Mouse (Mus musculus) hindbrain, embryonic 13.5 days (tissue): ENCODE data around the gene Zcwpw1. TPM values are rescaled to one million over a fixed set of nuclear protein-coding genes. Genes with fewer than 3 reads are reported as not detected.
"Not testable (repeated sequence)": the region's sequence is repeated elsewhere in the genome, so short reads cannot be mapped to it uniquely, and the experiment has no call there.

Experiments used
- ATAC-seq: fragments of 200-750 bp; cut with Nextera tagmentation; 2 replicates; pipeline ENCODE4 v1.8.0; 2017; ENCODE audit warnings: moderate TSS enrichment; ENCODE audit not compliant: low FRiP score
- H3K27ac ChIP-seq: fragments of 300-500 bp; sonication (generic); 2 replicates; pipeline ENCODE4 v1.5.1; 2015; ENCODE audit warnings: inconsistent platforms, mild to moderate bottlenecking, moderate library complexity
- H3K27me3 ChIP-seq: fragments of 300-500 bp; sonication (generic); 2 replicates; pipeline ENCODE4 v1.6.1; 2015; ENCODE audit warnings: mild to moderate bottlenecking, inconsistent platforms
- H3K36me3 ChIP-seq: fragments of 300-500 bp; sonication (generic); 2 replicates; pipeline ENCODE4 v1.6.1; 2015; ENCODE audit warnings: mild to moderate bottlenecking, inconsistent platforms
- H3K4me1 ChIP-seq: fragments of 300-500 bp; sonication (generic); replicated peaks from 2 replicates; pipeline ENCODE4 v1.6.1; 2015; ENCODE audit warnings: inconsistent platforms
- H3K4me2 ChIP-seq: fragments of 300-500 bp; sonication (generic); 2 replicates; pipeline ENCODE4 v1.6.1; 2015; ENCODE audit warnings: inconsistent platforms, mild to moderate bottlenecking, moderate library complexity
- H3K4me3 ChIP-seq: fragments of 300-500 bp; sonication (generic); 2 replicates; pipeline ENCODE4 v1.5.1; 2015; ENCODE audit warnings: mild to moderate bottlenecking, inconsistent platforms
- H3K9ac ChIP-seq: fragments of 300-500 bp; sonication (generic); 2 replicates; pipeline ENCODE4 v1.6.1; 2015; ENCODE audit warnings: mild to moderate bottlenecking, inconsistent platforms
- H3K9me3 ChIP-seq: fragments of 300-500 bp; sonication (generic); 2 replicates; pipeline ENCODE4 v1.6.1; 2016; ENCODE audit warnings: inconsistent platforms
- WGBS: fragments of 180-500 bp; shearing (Covaris S2); methylation state at CpG from one replicate; pipeline ENCODE4 v1.1.7; 2015; 5-methylcytosine and 5-hydroxymethylcytosine counted together
- polyA plus RNA-seq: library from polyadenylated mRNA; unstranded; fragments of >200 nt; fragmentation: Nextera tagmentation; extraction: Ambion mirVana; gene quantifications from 2 replicates; pipeline ENCODE4 v1.2.1, GENCODE M21; 2015

The Zcwpw1 gene
- polyA plus RNA-seq, 1 experiment from 2014 or later: 10.6 TPM

DNA sequence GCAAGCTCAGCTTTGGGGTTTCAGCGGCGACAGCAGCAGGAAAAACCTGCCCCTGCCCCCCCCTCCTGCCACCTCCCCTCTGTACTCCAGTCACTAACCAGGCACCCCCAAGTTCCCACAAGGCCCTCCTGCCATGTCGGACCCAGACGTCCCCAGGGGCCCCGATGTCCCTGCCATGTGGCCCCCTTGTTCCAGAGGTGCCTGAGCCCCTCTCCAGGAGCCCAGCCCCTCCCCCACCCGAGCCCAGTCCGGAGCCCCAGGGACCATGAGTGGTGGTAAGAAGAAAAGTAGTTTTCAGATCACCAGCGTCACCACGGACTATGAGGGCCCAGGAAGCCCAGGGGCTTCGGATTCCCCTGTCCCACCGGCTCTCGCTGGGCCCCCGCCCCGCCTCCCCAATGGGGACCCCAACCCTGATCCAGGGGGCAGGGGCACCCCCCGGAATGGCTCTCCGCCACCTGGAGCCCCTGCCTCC, 40.7 kb upstream of the Zcwpw1 start:
- Histone ChIP-seq H3K4me1 (peaks cover 42% of the 10 kb centered on the region), H3K4me2 (peak overlapping the region; percentile 96), H3K27me3 (no peaks in the 10 kb centered on the region), H3K27ac (peak overlapping the region; percentile 90), H3K36me3 (peaks cover 17% of the 10 kb centered on the region), H3K9ac (peak overlapping the region; percentile 87), H3K4me3 (peak overlapping the region; percentile 66), H3K9me3 (no peaks in the 10 kb centered on the region)
- 4% methylated on average over 16 of the region's 16 CpGs for WGBS
- ATAC-seq: no peak

DNA sequence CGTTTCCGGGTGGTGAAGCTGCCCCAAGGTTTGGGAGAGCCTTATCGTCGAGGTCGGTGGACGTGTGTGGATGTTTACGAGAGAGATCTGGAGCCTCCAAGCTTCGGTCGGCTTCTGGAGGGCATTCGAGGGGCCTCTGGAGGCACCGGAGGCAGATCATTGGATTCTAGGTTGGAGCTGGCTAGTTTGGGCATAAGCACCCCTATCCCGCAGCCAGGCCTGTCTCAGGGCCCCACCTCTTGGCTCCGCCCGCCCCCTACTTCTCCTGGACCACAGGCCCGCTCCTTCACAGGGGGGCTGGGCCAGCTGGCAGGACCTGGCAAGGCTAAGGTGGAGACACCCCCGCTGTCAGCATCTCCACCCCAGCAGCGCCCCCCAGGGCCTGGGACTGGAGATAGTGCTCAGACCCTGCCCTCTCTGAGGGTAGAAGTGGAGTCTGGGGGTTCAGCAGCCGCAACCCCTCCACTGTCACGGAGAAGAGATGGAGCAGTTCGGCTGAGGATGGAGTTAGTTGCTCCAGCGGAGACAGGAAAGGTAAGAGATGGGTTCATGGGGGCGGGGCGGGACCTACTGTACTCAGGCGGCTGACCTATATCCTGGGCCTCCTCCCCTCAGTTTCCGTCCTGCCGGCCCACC, 40.2 kb upstream of the Zcwpw1 start:
- Histone ChIP-seq H3K4me3 (peak overlapping the region; percentile 66), H3K9ac (peak overlapping the region; percentile 87), H3K9me3 (no peaks in the 10 kb centered on the region), H3K36me3 (peaks cover 23% of the 10 kb centered on the region), H3K4me2 (peak overlapping the region; percentile 96), H3K27me3 (no peaks in the 10 kb centered on the region), H3K27ac (peak overlapping the region; percentile 90), H3K4me1 (peaks cover 39% of the 10 kb centered on the region)
- 5% methylated on average over 26 of the region's 26 CpGs for WGBS
- ATAC-seq: no peak

- peak overlapping the region; percentile 66 for H3K4me3 ChIP-seq
- H3K4me1 ChIP-seq: peaks cover 39% of the 10 kb centered on the region
- H3K9ac ChIP-seq: peak overlapping the region; percentile 87
- H3K9me3 ChIP-seq: no peaks in the 10 kb centered on the region
- no peak for ATAC-seq
- H3K27ac ChIP-seq: peak overlapping the region; percentile 70
- WGBS: 47% methylated on average over 5 of the region's 5 CpGs
- peaks cover 30% of the 10 kb centered on the region for H3K36me3 ChIP-seq
- peak overlapping the region; percentile 96 for H3K4me2 ChIP-seq
- H3K27me3 ChIP-seq: no peaks in the 10 kb centered on the region
These were observed 39.3 kb upstream of the Zcwpw1 start for GRCm38 (mm10) chr5:137748130-137748770.

DNA sequence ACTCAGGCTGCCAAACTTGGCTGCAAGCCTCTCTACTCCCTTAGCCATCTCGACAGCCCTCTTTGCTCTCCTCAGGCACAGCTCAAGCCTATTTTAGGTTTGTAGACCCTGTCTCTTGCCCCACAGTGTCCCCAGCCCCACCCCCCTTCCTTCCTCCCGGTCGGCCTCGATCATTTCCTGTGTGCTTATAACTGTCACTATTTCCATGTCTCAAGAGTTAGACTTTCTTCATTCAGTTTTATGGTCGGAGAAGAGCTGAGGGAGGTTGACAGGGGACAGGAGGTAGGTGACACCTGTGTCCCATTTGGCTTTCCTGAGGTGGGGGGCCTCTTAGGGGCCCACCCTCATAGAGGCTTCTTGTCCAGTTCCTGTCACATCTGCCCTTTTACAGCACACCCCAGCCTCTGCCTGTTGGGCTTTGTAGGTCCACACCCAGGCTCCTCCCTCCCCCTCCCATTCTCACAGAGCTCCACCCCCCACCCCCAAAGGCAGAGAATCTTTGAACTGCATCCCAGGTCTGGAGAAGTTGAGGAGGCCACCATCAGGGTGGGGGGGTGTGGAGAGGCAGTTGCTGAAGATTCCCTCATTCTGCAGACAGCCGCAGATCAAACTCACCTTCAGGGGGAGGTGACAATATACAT, 38.3 kb upstream of the Zcwpw1 start:
- H3K4me2 ChIP-seq: peak overlapping the region; percentile 96
- WGBS: 87% methylated on average over 6 of the region's 6 CpGs
- H3K9me3 ChIP-seq: no peaks in the 10 kb centered on the region
- H3K36me3 ChIP-seq: peaks cover 34% of the 10 kb centered on the region
- H3K9ac ChIP-seq: peak overlapping the region; percentile 6; the same call in 1 of the 2 replicates
- no peaks in the 10 kb centered on the region for H3K27me3 ChIP-seq
- H3K4me1 ChIP-seq: peaks cover 39% of the 10 kb centered on the region
- H3K27ac ChIP-seq: peak overlapping the region; percentile 70; the same call in 1 of the 2 replicates
- ATAC-seq: no peak
- no peak overlapping the region for H3K4me3 ChIP-seq

DNA sequence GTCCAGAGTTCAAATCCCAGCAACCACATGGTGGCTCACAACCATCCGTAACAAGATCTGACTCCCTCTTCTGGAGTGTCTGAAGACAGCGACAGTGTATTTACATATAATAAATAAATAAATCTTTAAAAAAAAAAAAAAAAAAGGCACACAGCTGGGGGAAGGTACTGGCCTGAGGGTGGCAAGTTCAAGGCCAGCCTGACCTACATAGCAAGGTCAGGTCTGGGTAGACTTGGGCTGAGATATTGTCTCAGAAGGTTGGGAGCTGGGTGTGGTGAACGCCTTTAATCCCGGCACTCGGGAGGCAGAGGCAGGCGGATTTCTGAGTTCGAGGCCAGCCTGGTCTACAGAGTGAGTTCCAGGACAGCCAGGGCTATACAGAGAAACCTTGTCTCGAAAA, 37.4 kb upstream of the Zcwpw1 start:
- ATAC-seq, H3K4me3 ChIP-seq, H3K9me3 ChIP-seq, H3K4me2 ChIP-seq, H3K9ac ChIP-seq, H3K27me3 ChIP-seq, H3K27ac ChIP-seq: not testable (repeated sequence)
- 97% methylated on average over 6 of the region's 8 CpGs for WGBS
- H3K36me3 ChIP-seq: peaks cover 34% of the 10 kb centered on the region
- peaks cover 38% of the 10 kb centered on the region for H3K4me1 ChIP-seq

DNA sequence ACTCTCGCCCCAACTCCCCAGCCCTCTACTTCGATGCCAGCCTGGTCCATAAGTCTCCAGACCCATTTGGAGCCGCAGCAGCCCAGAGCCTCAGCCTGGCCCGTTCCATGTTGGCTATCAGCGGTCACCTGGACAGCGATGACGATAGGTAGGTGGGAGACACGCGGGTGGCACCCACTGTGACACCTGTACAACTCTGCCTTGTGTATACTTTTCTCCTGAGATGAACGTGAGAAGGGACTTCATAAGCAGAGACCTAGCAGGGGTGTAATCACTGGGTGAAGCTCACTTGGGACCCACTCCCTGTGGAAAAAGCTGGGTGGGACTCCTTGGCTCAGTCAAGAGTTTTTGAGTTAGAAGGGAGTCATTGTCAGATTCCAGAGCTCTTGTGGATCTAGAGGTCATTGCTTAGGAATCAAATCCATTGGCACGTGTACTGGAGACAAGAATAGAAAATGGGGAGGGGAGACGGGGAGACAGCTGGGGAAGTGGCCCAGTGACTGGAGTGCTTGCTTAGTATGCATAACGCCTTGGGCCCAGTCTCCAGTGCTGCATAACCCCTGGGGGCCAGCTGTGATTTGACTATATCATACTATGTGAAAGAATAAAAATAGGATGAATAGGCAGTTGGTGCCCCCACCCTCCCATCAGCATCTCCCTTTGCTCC, 36.2 kb upstream of the Zcwpw1 start:
- no peak overlapping the region for H3K4me2 ChIP-seq
- no peak for ATAC-seq
- no peaks in the 10 kb centered on the region for H3K27me3 ChIP-seq
- H3K4me1 ChIP-seq: peaks cover 33% of the 10 kb centered on the region
- WGBS: 92% methylated on average over 13 of the region's 13 CpGs
- H3K4me3 ChIP-seq: no peak overlapping the region
- no peak overlapping the region for H3K27ac ChIP-seq
- no peaks in the 10 kb centered on the region for H3K9me3 ChIP-seq
- H3K36me3 ChIP-seq: peaks cover 39% of the 10 kb centered on the region
- no peak overlapping the region for H3K9ac ChIP-seq

DNA sequence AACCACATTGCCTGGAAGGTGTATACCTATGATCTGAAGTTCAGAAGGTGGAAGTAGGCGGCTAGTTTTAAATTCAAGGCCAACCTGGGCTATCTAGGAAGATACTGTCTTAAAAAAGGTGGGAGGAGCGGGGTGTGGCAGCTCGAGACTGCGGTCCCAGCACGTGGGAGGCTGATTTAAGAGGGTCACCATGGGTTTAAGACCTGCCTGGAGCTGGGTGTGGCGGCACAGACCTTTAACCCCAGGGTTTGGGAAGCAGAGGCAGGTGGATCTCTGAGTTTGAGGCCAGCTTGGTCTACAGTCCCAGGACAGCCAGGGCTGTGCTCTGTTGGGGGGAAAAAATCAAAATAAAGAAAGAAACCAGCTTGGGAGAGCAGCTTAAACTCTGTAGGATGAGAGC, 35.6 kb upstream of the Zcwpw1 start:
- H3K4me2 ChIP-seq: no peak overlapping the region
- no peak for ATAC-seq
- no peak overlapping the region for H3K4me3 ChIP-seq
- H3K9me3 ChIP-seq: no peaks in the 10 kb centered on the region
- peaks cover 29% of the 10 kb centered on the region for H3K4me1 ChIP-seq
- H3K27me3 ChIP-seq: no peaks in the 10 kb centered on the region
- no peak overlapping the region for H3K9ac ChIP-seq
- peaks cover 39% of the 10 kb centered on the region for H3K36me3 ChIP-seq
- H3K27ac ChIP-seq: no peak overlapping the region
- WGBS: 94% methylated on average over 6 of the region's 6 CpGs

DNA sequence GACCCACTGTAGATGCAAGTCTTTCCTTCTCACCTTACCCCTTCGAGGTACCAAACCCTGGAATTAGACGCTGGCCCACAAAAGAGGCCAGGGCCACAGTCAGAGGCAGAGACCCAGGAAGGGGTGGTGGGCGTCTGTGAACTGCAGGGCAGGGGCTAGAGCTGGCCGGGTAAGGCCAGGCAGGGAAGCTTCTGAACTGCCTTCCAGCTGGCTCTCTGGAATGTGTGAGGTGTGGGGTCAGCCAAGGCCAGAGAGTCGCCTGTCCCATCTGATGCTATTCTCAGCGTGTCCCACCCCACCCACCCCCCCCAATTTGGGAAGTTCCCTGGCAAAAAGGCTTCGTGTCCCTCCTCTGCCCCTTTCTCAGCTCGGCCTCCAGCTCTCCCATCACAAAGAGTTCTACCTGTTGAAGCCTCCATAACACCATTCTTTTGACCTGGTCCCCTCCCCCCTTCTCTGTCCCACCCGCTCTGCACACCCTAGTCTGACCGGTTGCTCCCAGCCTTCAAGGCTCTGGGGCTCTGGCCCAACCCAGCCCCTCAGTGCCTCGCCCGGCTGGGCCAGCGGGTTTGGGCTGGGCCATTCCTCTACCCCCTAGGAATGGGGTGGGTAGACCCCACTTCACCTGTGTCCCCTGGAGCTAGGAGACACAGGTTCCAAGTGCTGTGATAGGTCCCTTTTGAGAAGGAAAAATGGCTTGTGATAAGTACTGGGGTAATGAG, 34.3 kb upstream of the Zcwpw1 start:
- WGBS: 91% methylated on average over 13 of the region's 13 CpGs
- Histone ChIP-seq H3K4me1 (peaks cover 28% of the 10 kb centered on the region), H3K4me3 (no peak overlapping the region), H3K9ac (0 out of 2 replicates have a peak overlapping the region, but pooled peaks have one; percentile 3), H3K27ac (no peak overlapping the region), H3K36me3 (peaks cover 42% of the 10 kb centered on the region), H3K4me2 (no peak overlapping the region), H3K9me3 (no peaks in the 10 kb centered on the region), H3K27me3 (no peaks in the 10 kb centered on the region)
- no peak for ATAC-seq

GRCm38 (mm10) chr5:137755425-137755824, 32.2 kb upstream of the Zcwpw1 start:
- 83% methylated on average over 5 of the region's 5 CpGs for WGBS
- peak overlapping the region; percentile 37; the same call in 1 of the 2 replicates for H3K27ac ChIP-seq
- no peak overlapping the region for H3K4me3 ChIP-seq
- peak overlapping the region; percentile 29 for H3K9ac ChIP-seq
- peaks cover 46% of the 10 kb centered on the region for H3K36me3 ChIP-seq
- H3K4me1 ChIP-seq: peaks cover 26% of the 10 kb centered on the region
- H3K27me3 ChIP-seq: no peaks in the 10 kb centered on the region
- ATAC-seq: no peak
- no peaks in the 10 kb centered on the region for H3K9me3 ChIP-seq
- H3K4me2 ChIP-seq: no peak overlapping the region

DNA sequence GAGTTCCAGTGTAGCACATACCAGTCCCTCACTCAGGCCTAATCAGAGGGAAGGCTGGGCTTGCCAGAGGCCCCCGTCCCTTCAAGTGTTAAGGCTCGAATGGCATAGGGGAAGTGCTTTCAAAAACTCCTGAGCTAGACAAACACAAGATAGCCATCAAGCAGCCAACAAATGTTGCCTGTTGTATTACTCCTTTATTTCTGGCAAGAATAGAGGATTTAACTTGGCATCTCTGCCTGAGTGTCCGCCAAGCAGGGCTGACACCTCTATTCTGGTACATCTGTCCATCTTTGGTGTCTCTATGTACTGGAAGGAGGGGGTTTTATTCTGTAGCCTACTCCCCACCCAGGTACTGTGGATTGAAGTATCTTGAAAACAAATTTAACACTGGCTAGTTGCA, 31.5 kb upstream of the Zcwpw1 start:
- Histone ChIP-seq H3K27ac (peak overlapping the region; percentile 37; the same call in 1 of the 2 replicates), H3K9me3 (no peaks in the 10 kb centered on the region), H3K4me2 (no peak overlapping the region), H3K36me3 (peaks cover 43% of the 10 kb centered on the region), H3K9ac (peak overlapping the region; percentile 29; the same call in 1 of the 2 replicates), H3K4me1 (peaks cover 26% of the 10 kb centered on the region), H3K27me3 (no peaks in the 10 kb centered on the region), H3K4me3 (no peak overlapping the region)
- 72% methylated on average over 3 of the region's 3 CpGs for WGBS
- ATAC-seq: no peak

DNA sequence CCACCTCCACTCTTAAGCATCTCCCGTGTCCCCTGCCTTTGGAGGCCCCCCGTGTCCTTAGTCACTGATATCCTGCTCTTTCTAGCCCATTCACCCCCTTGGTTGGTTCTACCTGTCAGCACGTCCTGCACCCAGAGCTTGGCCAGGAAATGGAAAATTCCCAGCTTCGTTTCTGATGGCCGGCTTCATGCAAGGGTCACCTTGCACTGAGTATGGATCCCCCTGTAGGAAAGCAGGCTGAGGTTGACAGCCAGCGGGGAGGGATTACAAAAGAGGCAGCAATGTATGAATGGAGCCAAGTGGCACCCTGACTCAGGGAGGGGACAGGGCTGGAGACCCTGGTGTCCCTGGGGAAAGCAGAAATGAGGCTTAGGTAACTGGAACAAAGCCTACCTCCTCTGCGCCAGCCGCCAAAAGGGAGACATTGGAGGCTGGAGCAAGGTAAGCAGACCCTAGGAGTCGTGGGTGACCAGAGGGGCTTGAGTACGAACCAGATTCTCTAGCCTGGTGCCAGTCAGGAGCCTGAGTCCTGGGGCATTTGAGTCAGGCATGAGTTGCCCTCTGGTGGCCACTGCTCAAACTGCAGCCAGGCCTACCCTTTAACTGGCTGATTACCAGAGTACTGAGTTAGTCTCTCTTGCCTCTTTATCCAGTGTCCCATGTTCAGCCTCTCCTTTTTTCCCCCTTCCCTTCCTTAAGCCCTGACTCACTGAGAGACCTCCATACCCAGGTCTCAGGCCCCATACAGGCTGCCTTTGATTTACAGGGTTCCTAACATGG, 30.5 kb upstream of the Zcwpw1 start:
- H3K9ac ChIP-seq: no peak overlapping the region
- no peaks in the 10 kb centered on the region for H3K9me3 ChIP-seq
- peaks cover 33% of the 10 kb centered on the region for H3K36me3 ChIP-seq
- H3K4me3 ChIP-seq: no peak overlapping the region
- peak; percentile 36; the same call in 1 of the 2 replicates for ATAC-seq
- no peak overlapping the region for H3K27ac ChIP-seq
- 45% methylated on average over 10 of the region's 10 CpGs for WGBS
- H3K4me1 ChIP-seq: peaks cover 26% of the 10 kb centered on the region
- no peak overlapping the region for H3K4me2 ChIP-seq
- H3K27me3 ChIP-seq: no peaks in the 10 kb centered on the region
